Mouse (Mus musculus): ENCODE data around the gene Irs3.
"Not testable (repeated sequence)": the region's sequence is repeated elsewhere in the genome, so short reads cannot be mapped to it uniquely, and the experiment has no call there.

Gene Irs3

DNA sequence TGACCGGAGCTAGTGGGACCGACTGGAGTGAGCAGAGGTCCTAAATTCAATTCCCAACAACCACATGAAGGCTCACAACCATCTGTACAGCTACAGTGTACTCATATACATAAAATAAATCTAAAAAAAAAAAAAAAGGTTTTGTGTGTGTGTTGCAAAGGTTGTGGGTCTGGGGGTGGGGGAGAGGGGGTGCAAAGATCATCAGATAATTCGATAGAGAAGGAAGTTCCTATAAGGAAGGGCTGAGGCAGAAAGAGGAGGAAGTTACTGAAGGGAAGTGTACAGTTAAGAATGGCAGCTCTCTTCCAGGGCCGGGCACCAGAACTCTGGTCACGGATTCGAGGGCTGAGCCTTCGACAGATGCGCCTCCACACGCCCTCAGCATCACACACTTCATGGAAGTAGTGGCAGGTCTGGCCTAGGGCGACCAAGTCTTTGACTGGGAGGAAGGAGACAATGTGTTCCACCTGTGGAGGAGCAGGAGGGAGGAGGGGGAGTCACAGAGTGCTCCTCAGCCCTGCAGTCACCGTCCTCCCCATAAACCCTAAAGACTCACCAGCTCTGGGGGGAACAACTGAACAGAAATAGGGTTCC lies 21.5 kb downstream of the Irs3 start:
- no peak for DNase-seq (ENCODE audit: low spot score)

DNA sequence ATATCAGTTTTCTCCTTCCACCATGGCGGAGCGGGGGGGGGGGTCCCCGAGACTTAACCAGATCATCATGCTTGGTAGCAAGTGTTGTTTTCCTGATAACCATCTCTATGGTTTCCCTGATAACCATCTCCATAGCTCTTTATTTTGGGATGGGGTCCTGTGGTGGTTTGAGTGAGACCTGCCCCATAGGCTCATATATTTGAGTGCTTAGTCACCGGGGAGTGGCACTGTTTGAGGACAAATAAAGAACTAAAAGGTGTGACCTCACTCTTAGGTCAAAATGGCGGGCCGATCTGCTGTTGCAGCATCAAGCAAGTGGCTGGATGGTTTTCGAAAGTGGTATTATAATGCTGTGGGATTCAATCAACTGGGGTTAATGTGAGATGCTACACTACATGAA lies 30.2 kb downstream of the Irs3 start:
- no peak for DNase-seq (ENCODE audit: low spot score)

DNA sequence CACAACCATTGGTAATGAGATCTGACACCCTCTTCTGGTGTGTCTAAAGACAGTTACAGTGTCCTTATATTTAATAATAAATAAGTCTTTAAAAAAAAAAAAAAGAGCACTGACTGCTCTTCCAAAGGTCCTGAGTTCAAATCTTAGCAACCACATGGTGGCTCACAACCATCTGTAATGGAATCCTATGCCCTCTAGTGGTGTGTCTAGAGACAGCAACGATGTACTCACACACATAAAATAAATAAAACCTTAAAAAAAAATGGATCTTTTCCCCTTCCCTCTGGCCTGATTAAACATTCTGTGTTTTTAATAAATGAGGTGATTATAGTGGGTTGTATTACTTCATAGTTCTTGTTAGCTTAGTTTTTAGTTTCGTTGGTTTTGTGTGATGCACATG lies 30.6 kb downstream of the Irs3 start:
- not testable (repeated sequence) for DNase-seq (ENCODE audit: low spot score)

DNA sequence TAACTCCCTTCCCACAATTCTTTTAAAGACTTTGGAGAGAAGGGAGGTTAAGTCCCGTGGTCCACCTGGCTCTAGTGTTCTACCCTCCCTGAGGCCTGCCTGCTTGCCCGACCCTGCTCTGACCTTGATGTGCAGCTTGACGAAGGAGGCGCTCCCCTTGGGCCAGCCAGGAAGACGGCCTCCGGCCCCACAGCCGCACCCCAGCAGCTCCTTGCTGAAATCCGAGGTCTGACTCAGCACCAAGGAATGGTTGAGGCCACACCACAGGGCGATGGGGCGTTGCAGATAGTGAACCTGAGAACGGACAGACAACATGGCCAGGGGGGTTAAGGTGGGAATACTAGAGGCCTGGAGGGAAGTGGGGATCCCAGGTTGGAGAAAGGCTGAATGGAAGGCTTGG lies 32.0 kb downstream of the Irs3 start, which contains the start of gene Pcolce:
Pcolce (minus strand) TSS at position 235 of the 400 bp plus-strand sequence.
- DNase-seq (ENCODE audit: low spot score): no peak

DNA sequence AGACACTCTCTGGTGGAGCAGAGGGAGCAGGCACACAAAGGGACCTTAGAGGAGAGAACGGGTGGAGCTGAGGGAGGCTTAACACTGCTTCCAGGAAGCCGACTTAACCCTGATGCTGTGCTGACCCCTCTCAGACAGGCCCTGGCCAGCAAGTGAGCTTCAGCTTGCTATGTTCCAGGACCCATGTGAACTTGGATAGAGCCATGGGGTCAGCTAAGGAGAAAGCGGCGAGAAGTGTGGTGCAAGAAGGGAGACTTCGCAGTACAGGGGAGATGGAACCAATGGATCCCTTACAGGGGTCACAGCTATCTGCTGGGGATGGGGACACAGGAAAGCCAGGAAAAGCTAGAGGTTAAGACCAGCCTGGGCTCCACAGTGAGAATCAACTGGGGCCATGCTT lies 32.4 kb downstream of the Irs3 start:
- no peak for DNase-seq (ENCODE audit: low spot score)

DNA sequence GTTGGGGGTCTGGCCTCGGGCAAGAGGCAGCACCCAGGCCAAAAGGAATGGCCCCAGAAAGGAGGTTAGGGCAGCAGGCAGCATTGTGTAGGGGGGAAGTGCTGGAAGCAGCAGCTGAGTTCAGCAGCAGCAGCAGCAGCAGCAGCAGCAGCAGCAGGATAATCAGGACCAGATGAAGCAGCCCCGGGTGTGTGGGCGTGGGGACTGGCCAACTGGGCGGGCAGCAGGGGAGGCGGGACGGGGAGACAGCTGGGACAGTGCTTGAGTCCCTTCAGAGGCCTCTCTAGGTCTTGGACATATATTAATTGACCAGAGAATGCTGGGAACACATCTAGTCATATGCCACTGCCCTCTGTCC lies 34.3 kb downstream of the Irs3 start:
- DNase-seq (ENCODE audit: low spot score): no peak

DNA sequence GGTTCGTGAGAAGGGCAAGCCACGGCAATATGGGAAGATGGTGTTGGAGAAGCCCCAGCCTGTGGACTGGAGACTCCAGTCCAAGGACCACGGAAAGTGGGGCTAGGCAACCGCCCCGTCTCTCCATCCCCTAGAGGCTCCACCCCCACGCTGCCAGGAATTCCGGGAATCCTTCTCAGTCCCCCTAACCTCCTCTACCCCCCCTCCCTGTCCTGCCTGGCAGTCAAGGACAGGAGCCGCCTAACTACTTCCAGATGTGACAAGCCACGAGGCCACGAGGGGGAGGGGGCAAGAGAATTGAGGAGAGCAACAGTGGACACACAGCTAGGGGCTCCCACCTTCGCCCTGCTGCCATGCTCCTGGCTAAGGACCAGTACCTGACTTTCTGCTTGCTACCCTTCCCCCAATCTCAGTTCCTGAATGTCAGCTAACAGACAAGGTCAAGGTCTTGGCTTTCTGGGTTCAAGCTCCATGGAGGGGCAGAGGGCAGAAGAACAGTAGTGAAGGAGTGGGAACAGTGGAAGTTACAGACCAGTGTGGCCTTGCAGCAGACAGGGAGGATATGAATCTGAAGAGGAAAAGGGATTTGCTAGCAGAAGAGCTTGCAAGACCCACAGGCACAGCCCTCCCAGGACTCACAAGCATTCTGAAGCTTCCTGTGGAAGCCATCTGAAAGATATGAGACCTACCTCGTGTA lies 34.8 kb downstream of the Irs3 start:
- no peak for DNase-seq (ENCODE audit: low spot score)

DNA sequence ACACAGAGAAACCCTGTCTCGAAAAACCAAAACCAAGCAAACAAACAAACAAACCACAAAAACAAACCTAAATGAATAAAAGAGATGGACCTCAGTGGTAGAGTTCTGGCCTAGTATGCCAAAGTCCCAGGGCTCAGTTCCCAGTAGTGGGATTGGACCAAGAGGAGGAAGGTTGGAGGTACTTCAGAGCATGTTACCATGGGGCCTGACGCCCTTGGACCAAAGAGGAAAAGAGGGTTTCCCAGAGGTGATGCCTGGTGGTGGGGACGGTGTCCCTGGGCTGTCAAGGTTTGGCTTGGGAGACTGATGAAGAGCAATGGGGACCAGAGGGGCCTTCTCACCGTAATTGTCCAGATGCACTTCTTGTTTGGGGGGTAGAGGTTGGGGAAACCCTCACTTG lies 35.5 kb downstream of the Irs3 start:
- no peak for DNase-seq (ENCODE audit: low spot score)

DNA sequence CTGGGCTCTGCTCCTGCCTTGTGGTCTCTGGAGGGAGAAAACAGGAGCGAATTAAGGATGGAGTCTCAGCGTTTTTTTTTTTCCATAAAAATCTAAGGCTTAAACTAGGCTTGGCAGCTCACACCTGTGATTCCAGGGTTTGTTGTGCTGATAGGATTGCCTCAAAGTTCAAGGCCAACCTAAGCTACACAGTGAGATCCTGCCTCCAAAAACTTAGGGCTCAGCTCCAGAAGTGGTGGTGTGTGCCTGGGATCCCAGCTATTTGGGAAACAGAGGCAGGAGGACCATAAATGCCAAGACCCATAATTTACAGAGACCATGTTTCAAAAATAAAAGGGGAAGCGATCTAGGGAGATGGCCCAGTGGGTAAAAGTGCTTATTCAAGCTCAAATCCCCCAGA lies 36.2 kb downstream of the Irs3 start:
- no peak for DNase-seq (ENCODE audit: low spot score)

DNA sequence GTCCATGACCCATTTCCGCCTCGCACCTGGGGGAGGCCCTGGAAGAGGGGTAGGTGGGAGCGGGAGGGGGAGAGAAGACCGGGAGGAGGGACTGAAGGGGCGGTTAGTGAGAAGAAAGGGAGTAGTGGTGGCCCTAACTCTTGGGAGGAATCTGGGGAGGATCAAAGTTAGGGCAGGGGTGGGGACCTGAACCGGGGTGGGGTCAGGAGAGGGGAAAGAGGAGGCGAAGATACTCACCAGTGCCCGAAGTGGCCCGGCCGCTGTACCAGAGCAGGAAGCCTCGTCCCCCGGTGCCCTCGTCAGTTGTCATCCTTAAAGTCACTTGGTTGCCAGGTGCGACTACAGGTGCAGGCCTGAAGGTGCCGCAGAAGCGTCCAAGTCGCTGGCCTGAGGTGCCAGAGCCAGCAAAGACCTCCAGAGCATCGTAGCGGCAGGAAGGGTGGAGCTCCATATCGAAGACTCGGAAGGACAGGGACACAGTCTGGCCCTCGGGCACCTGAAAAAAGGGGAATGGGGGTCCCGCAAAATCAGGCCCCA lies 36.8 kb downstream of the Irs3 start:
- DNase-seq (ENCODE audit: low spot score): no peak

DNA sequence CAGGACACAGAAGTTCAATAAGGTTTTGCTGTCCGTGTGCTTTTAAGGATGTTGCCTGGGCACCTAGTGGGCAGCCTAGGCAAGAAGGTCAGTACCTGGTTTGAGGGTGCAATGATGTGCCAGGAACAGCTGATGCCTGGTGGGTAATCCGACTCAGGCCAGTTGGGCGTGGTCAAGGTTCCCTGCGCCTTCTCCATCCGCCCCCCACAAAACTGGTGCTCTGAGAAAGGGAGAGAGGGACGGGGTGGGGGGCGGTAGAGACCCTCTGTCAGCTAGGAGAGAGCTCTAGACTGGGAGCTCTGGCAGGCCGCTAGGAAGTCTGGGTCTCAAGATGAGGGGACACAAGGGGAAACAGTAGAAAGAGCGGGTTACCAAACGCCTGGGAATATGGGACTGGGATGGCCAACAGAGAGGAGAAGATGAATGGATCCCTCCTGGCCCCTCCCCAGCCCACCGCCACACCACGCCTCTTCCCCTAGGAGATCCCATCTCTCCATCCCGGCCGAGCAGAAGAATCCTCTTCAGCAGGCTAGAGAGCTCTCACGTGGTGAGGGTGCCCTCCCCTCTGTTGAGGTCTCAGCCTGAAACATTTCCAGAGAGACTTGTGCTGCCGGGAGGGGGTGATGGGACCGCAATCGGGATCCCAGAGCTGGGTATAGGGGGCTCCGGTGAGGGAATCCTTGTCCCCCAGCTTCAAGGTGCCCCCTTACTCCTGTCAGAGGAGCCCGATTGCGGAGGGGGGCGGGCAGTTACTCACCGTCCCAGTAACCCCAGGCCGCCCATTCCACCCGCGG lies 37.5 kb downstream of the Irs3 start:
- DNase-seq (ENCODE audit: low spot score): no peak

DNA sequence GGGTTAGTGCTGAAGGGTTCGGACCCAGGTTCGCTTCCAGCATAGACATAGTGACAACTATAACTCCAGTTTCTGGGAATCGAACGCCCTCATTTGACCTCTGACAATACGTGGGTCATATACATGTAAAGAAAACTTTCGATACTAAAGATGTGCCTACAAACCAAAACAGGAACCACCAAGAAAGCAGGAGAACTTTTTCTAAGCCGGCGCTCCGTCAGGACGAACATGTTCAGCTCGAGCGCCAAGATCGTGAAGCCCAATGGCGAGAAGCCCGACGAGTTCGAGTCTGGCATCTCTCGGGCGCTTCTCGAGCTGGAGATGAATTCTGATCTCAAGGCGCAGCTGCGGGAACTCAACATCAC lies 44.2 kb downstream of the Irs3 start:
- no peak for DNase-seq (ENCODE audit: low spot score)

DNA sequence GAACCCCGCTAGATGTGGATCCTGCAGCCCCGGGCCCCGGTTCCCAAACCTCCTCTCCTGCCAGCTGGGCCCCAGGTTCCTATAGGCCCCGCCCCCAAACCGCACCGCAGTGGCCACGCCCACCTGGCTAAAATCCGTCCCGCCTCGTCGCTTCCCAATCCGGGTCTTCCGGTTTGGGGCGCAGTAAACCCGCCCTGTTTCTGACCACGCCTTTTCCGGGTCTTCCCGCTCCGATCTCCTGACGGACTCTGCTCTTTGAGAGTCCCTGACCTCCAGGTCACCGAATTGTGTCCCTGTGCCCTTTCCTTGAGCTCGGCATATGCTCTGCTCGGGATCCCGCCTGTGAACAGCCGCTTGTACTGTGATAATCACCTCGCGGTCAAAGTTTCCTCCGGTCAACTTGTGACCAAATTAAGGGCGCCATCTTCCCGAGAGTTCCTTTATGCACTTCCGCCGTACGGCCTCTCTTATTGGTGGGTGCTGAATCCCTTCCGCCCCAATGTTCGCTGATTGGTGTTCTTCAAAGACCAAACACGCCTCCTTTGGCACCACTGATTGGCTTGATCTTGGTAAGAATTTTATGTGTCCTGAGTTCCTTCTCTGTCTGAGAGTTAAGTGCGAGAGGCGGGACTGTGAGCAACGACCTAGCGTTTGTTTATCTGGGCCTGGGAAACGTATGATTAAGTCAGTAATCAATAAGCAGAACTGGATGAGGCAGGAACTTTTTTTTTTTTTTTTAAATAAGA lies 44.7 kb downstream of the Irs3 start, which contains the start of gene Mospd3:
Mospd3 (minus strand) TSS at position 440 of the 746 bp plus-strand sequence.
- peak; percentile 93 for DNase-seq (ENCODE audit: low spot score)

DNA sequence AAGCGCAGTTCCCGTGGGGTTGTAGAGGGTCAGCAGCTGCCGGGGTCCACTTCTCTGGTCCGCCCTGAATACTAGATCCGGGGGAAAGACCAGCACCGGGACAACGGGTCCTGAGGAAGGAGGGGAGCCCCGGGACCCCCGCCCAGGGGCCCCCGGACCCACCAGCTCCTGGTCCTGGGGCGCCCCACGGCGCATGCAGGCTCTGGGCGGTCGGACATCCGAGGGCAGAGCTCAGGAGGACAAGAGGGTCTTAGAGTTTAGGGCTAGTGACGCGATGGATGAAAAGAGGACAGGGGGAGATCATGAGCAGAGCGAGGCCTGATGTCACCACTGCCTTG lies 45.3 kb downstream of the Irs3 start:
- DNase-seq (ENCODE audit: low spot score): no peak

DNA sequence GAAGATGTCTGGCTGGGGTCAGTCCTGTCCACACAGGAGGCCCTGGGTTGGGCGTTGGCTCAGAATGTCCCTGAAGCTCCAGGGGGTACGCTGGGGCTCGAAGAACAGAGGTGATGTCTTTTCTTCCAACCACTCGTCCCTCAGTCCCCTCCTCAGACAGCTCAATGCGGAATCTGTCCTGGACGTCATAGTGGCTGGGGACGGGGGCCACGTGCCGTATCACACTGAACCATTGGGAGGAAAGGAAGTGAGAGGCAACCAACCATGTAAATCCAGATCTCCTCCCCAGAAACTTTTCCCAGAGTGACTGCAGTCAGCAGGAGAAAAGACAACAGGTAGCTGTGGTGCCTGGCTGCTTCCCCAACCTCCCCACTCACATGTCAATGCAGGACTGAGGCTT lies 45.9 kb downstream of the Irs3 start:
- DNase-seq (ENCODE audit: low spot score): no peak

DNA sequence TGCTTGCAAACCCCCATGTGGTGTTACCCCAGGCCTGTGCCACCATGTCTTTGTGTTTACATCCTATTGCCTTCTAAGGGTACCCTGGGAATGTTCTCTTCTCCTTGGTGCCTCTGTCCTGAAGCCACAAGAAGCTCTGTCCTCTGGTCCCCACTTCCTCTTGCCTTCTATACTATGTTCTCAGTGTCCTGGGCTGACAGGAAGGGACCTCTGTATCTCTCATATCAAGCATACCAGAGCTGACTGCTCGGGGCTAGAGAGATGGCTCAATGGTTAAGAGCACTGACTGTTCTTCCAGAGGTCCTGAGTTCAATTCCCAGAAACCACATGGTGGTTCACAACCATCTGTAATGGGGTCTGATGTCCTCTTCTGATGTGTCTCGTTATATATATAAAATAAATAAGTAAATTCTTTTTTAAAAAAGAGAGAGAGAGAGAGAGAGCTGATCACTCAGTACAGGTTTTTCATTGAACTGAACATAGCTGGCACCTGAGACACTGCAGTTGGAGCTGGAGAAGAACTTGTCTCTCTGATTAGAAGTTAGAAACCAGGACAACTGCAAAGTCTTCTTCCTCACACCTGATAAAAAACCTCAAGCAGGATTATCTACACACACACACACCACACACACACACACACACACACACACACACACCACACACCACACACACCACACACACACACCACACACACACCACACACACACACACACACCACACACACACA lies 47.3 kb downstream of the Irs3 start:
- DNase-seq (ENCODE audit: low spot score): no peak

DNA sequence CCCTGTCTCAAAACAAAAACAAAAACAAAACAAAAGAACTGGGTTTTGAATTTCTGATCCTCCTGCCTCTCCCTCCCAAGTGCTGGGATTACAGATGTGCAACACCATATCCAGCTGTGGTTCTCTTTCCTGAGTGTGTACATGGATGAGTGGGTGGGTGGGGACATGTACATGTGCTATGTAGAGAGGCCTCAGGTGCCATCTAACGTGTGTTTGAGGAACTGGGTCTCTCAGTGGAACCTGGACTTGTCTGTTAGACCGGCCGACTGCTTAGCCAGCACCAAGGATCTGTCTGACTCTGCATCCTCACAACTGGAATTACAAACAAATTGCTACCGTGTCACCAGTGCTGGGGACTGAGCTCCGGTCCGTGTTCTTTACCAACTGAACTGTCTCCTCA lies 47.9 kb downstream of the Irs3 start:
- DNase-seq (ENCODE audit: low spot score): no peak

DNA sequence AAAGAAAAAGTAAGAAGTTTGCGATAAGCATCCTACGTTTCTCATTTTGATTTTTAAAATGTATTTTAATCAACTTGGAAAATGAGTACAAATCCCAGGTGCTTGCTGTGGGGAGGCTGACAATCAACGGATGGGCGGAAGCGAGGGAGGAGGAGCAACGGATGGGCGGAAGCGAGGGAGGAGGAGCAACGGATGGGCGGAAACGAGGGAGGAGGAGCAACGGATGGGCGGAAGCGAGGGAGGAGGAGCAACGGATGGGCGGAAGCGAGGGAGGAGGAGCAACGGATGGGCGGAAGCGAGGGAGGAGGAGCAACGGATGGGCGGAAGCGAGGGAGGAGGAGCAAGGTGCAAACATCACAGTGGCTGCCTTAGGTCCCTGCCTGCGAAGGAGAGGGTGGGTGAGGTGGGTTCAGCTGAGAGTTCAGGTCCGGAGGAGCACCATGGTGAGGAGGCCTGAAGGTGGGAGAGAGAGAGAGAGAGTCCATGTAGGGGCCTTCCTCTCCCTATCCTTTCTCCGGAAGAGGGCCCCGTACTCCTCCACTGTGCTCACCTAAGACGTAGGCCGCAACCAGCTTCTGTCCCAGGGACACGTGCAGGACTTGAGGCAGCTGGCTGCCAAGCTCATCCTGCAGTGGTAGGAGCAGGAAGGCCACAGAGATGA lies 48.8 kb downstream of the Irs3 start:
- no peak for DNase-seq (ENCODE audit: low spot score)

DNA sequence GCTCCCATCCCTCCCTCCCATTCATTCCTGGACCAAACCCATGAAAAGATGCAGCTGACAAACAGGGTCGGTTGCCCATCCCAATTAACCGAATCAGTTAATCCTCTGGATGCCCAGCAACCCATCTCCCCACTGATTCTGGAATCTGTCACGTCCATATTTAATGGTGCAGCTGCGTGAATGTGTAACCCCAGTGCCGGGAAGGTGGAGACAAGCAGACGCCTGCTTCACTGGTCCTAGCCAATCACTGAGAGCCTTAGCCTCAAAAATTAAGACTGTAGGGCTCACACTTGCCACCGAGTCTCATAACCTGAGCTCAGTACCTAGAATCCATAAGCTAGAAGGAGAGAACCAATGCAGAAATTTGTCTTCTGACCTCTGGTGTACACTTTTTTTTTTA lies 49.6 kb downstream of the Irs3 start:
- no peak for DNase-seq (ENCODE audit: low spot score)
